Mouse (Mus musculus): ENCODE measurements at regions not wholly inside any gene's neighbourhood (a gene's known extent, or its start where the extent isn't known, plus 50 kb on each side); places are given as distances from the start of the nearest gene placed in this dataset.

GRCm38 (mm10) chr13:72448458-72449058, 180.1 kb upstream of the Irx2 start:
- no peaks in the 10 kb centered on the region for H3K9me3 ChIP-seq (ENCODE audit: control insufficient read depth, low read length)
- H3K4me2 ChIP-seq (ENCODE audit: low read length), result no peak overlapping the region
- H3K9ac ChIP-seq (ENCODE audit: low read depth, low read length), result no peak overlapping the region
- WGBS, result 85% methylated on average over 5 of the region's 5 CpGs
- H3K36me3 ChIP-seq (ENCODE audit: control insufficient read depth, insufficient read depth, low read length), result no peaks in the 10 kb centered on the region
- no peaks in the 10 kb centered on the region for H3K4me1 ChIP-seq (ENCODE audit: control insufficient read depth, insufficient read depth, low read depth, low read length)
- no peak overlapping the region for H3K4me3 ChIP-seq (ENCODE audit: low read length)
- H3K27ac ChIP-seq (ENCODE audit: low read depth, low read length), result no peak overlapping the region
- no peaks in the 10 kb centered on the region for H3K27me3 ChIP-seq (replicated peaks; ENCODE audit: control insufficient read depth, insufficient read depth, low read length)
- ATAC-seq, result no peak

DNA sequence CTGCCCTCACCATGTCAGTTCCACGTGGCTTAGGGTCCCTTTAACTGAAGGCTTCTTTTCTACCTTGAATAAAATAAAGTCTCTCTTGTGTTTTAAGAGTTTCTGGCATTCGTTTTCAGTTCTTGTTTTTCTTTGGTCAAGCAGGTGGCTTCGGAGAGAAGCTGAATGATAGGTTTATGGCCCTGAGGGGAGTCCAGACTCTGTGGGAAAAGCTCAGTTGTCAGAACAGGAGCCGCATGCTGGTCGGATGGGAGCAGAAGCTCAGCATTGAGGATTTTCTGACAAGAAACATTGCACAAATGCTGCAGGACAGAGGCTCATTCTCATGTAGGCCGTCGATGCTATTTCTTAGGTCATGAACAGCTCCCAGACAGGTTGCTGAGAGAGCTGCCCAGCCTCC, 133.3 kb upstream of the Irx2 start:
- no peak for ATAC-seq
- Histone ChIP-seq H3K9ac (ENCODE audit: low read depth, low read length) (no peak overlapping the region), H3K9me3 (ENCODE audit: control insufficient read depth, low read length) (no peaks in the 10 kb centered on the region; the same call in 1 of the 2 replicates), H3K4me3 (ENCODE audit: low read length) (no peak overlapping the region), H3K27me3 (replicated peaks; ENCODE audit: control insufficient read depth, insufficient read depth, low read length) (no peaks in the 10 kb centered on the region), H3K27ac (ENCODE audit: low read depth, low read length) (no peak overlapping the region), H3K4me1 (ENCODE audit: control insufficient read depth, insufficient read depth, low read depth, low read length) (no peaks in the 10 kb centered on the region; the same call in 1 of the 2 replicates), H3K36me3 (ENCODE audit: control insufficient read depth, insufficient read depth, low read length) (no peaks in the 10 kb centered on the region), H3K4me2 (ENCODE audit: low read length) (no peak overlapping the region)
- 82% methylated on average over 7 of the region's 7 CpGs for WGBS

GRCm38 (mm10) chr13:72497036-72497435, 131.6 kb upstream of the Irx2 start:
- Histone ChIP-seq H3K27me3 (replicated peaks; ENCODE audit: control insufficient read depth, insufficient read depth, low read length) (no peaks in the 10 kb centered on the region), H3K9me3 (ENCODE audit: control insufficient read depth, low read length) (no peaks in the 10 kb centered on the region), H3K4me1 (ENCODE audit: control insufficient read depth, insufficient read depth, low read depth, low read length) (no peaks in the 10 kb centered on the region; the same call in 1 of the 2 replicates), H3K27ac (ENCODE audit: low read depth, low read length) (no peak overlapping the region), H3K4me2 (ENCODE audit: low read length) (no peak overlapping the region), H3K36me3 (ENCODE audit: control insufficient read depth, insufficient read depth, low read length) (no peaks in the 10 kb centered on the region), H3K9ac (ENCODE audit: low read depth, low read length) (no peak overlapping the region), H3K4me3 (ENCODE audit: low read length) (no peak overlapping the region)
- WGBS, result 69% methylated on average over 5 of the region's 5 CpGs
- ATAC-seq, result no peak

DNA sequence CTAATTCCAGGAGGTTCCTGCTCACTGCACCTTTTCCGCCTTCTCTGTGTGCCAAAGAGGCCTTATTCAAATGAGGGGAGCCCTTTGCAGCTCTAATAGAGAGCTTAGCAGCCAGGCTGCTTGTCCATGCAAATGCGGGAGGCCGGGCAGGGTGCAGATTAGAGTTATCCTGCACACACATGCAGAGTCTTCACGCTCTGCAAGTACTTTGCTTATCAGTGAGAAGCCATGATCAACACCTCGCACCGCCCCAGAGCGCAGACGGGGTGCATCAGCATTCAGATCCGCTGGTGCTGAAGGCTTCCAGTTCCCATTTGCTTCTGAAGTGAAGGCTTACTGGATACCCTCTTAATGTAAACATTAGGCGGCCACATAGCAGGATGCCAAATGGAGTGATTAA, 131.1 kb upstream of the Irx2 start:
- no peak overlapping the region for H3K9ac ChIP-seq (ENCODE audit: low read depth, low read length)
- no peaks in the 10 kb centered on the region; the same call in 1 of the 2 replicates for H3K4me1 ChIP-seq (ENCODE audit: control insufficient read depth, insufficient read depth, low read depth, low read length)
- H3K36me3 ChIP-seq (ENCODE audit: control insufficient read depth, insufficient read depth, low read length), result no peaks in the 10 kb centered on the region
- H3K9me3 ChIP-seq (ENCODE audit: control insufficient read depth, low read length), result no peaks in the 10 kb centered on the region
- no peak overlapping the region for H3K4me3 ChIP-seq (ENCODE audit: low read length)
- 25% methylated on average over 10 of the region's 10 CpGs for WGBS
- ATAC-seq, result no peak
- no peak overlapping the region for H3K27ac ChIP-seq (ENCODE audit: low read depth, low read length)
- no peaks in the 10 kb centered on the region for H3K27me3 ChIP-seq (replicated peaks; ENCODE audit: control insufficient read depth, insufficient read depth, low read length)
- no peak overlapping the region for H3K4me2 ChIP-seq (ENCODE audit: low read length)

- no peak for ATAC-seq
- no peaks in the 10 kb centered on the region for H3K4me1 ChIP-seq (ENCODE audit: control insufficient read depth, insufficient read depth, low read depth, low read length)
- H3K4me2 ChIP-seq (ENCODE audit: low read length), result no peak overlapping the region
- no peak overlapping the region for H3K9ac ChIP-seq (ENCODE audit: low read depth, low read length)
- no peak overlapping the region for H3K27ac ChIP-seq (ENCODE audit: low read depth, low read length)
- H3K9me3 ChIP-seq (ENCODE audit: control insufficient read depth, low read length), result no peaks in the 10 kb centered on the region
- WGBS, result 82% methylated on average over 4 of the region's 4 CpGs
- no peak overlapping the region for H3K4me3 ChIP-seq (ENCODE audit: low read length)
- no peaks in the 10 kb centered on the region for H3K36me3 ChIP-seq (ENCODE audit: control insufficient read depth, insufficient read depth, low read length)
- no peaks in the 10 kb centered on the region for H3K27me3 ChIP-seq (replicated peaks; ENCODE audit: control insufficient read depth, insufficient read depth, low read length)
Measured at GRCm38 (mm10) chr13:72505954-72506353, 122.7 kb upstream of the Irx2 start.

- no peak for ATAC-seq
- Histone ChIP-seq H3K4me2 (ENCODE audit: low read length) (no peak overlapping the region), H3K9ac (ENCODE audit: low read depth, low read length) (no peak overlapping the region), H3K27ac (ENCODE audit: low read depth, low read length) (no peak overlapping the region), H3K36me3 (ENCODE audit: control insufficient read depth, insufficient read depth, low read length) (no peaks in the 10 kb centered on the region), H3K4me1 (ENCODE audit: control insufficient read depth, insufficient read depth, low read depth, low read length) (no peaks in the 10 kb centered on the region), H3K27me3 (replicated peaks; ENCODE audit: control insufficient read depth, insufficient read depth, low read length) (no peaks in the 10 kb centered on the region), H3K4me3 (ENCODE audit: low read length) (no peak overlapping the region), H3K9me3 (ENCODE audit: control insufficient read depth, low read length) (no peaks in the 10 kb centered on the region)
- 81% methylated on average over 4 of the region's 4 CpGs for WGBS
Measured at GRCm38 (mm10) chr13:72538633-72539032, 90.0 kb upstream of the Irx2 start.

GRCm38 (mm10) chr13:72541706-72542105, 86.9 kb upstream of the Irx2 start:
- H3K27ac ChIP-seq (ENCODE audit: low read depth, low read length), result no peak overlapping the region
- ATAC-seq, result no peak
- no peaks in the 10 kb centered on the region for H3K36me3 ChIP-seq (ENCODE audit: control insufficient read depth, insufficient read depth, low read length)
- H3K9ac ChIP-seq (ENCODE audit: low read depth, low read length), result no peak overlapping the region
- no peaks in the 10 kb centered on the region for H3K9me3 ChIP-seq (ENCODE audit: control insufficient read depth, low read length)
- H3K4me1 ChIP-seq (ENCODE audit: control insufficient read depth, insufficient read depth, low read depth, low read length), result no peaks in the 10 kb centered on the region
- no peaks in the 10 kb centered on the region for H3K27me3 ChIP-seq (replicated peaks; ENCODE audit: control insufficient read depth, insufficient read depth, low read length)
- H3K4me2 ChIP-seq (ENCODE audit: low read length), result no peak overlapping the region
- WGBS, result 93% methylated on average over 3 of the region's 3 CpGs
- no peak overlapping the region for H3K4me3 ChIP-seq (ENCODE audit: low read length)

- Histone ChIP-seq H3K9me3 (ENCODE audit: control insufficient read depth, low read length) (no peaks in the 10 kb centered on the region), H3K9ac (ENCODE audit: low read depth, low read length) (no peak overlapping the region), H3K4me3 (ENCODE audit: low read length) (no peak overlapping the region), H3K4me2 (ENCODE audit: low read length) (no peak overlapping the region), H3K27ac (ENCODE audit: low read depth, low read length) (no peak overlapping the region), H3K27me3 (replicated peaks; ENCODE audit: control insufficient read depth, insufficient read depth, low read length) (no peaks in the 10 kb centered on the region), H3K4me1 (ENCODE audit: control insufficient read depth, insufficient read depth, low read depth, low read length) (no peaks in the 10 kb centered on the region), H3K36me3 (ENCODE audit: control insufficient read depth, insufficient read depth, low read length) (no peaks in the 10 kb centered on the region)
- 74% methylated on average over 8 of the region's 8 CpGs for WGBS
- ATAC-seq, result no peak
Measured at GRCm38 (mm10) chr13:72557951-72558350, 70.7 kb upstream of the Irx2 start.

- no peak for ATAC-seq
- Histone ChIP-seq H3K27me3 (replicated peaks; ENCODE audit: control insufficient read depth, insufficient read depth, low read length) (no peaks in the 10 kb centered on the region), H3K9ac (ENCODE audit: low read depth, low read length) (no peak overlapping the region), H3K4me1 (ENCODE audit: control insufficient read depth, insufficient read depth, low read depth, low read length) (no peaks in the 10 kb centered on the region), H3K4me3 (ENCODE audit: low read length) (no peak overlapping the region), H3K9me3 (ENCODE audit: control insufficient read depth, low read length) (no peaks in the 10 kb centered on the region), H3K36me3 (ENCODE audit: control insufficient read depth, insufficient read depth, low read length) (no peaks in the 10 kb centered on the region), H3K27ac (ENCODE audit: low read depth, low read length) (no peak overlapping the region), H3K4me2 (ENCODE audit: low read length) (no peak overlapping the region)
- 43% methylated on average over 7 of the region's 7 CpGs for WGBS
Measured at GRCm38 (mm10) chr13:72571871-72572270, 56.7 kb upstream of the Irx2 start.

DNA sequence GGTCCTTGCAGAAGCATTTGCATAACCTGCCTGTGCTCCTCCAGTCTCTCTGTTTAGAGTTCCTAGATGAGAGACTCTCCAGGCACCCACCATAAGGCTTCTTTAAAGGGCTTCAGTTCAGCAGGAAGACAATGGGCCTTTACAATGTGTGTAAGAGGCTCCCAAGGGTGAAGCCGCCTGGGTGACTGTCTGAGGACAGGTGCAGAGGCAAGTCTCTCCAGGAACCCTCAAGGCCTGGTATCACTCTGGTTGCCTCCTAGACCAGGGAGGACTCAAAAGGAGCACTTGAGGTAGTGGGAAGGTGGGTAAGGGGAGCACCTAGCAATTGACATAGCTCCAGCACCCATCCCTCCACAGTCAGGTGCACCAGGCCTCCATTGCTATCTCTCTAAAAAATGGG, 55.8 kb upstream of the Irx2 start:
- WGBS, result 65% methylated on average over 1 of the region's 1 CpGs
- H3K4me3 ChIP-seq (ENCODE audit: low read length), result no peak overlapping the region
- H3K36me3 ChIP-seq (ENCODE audit: control insufficient read depth, insufficient read depth, low read length), result no peaks in the 10 kb centered on the region
- H3K27ac ChIP-seq (ENCODE audit: low read depth, low read length), result no peak overlapping the region
- ATAC-seq, result no peak
- no peak overlapping the region for H3K4me2 ChIP-seq (ENCODE audit: low read length)
- no peaks in the 10 kb centered on the region for H3K27me3 ChIP-seq (replicated peaks; ENCODE audit: control insufficient read depth, insufficient read depth, low read length)
- no peaks in the 10 kb centered on the region for H3K4me1 ChIP-seq (ENCODE audit: control insufficient read depth, insufficient read depth, low read depth, low read length)
- H3K9me3 ChIP-seq (ENCODE audit: control insufficient read depth, low read length), result no peaks in the 10 kb centered on the region
- no peak overlapping the region for H3K9ac ChIP-seq (ENCODE audit: low read depth, low read length)

Measured in hindbrain, embryonic 16.5 days (tissue).